Mouse (Mus musculus) cerebellum, adult 2 months (tissue): Measurements from ENCODE around the gene Gsap.

Source experiments
- CTCF ChIP-seq: fragments of 200-500 bp; IDR thresholded peaks from 2 replicates; pipeline ENCODE4 v1.5.1; 2011; ENCODE audit warnings: low read depth, mild to moderate bottlenecking, control low read depth, low read length, moderate library complexity, borderline replicate concordance; ENCODE audit not compliant: insufficient read depth
- POLR2A ChIP-seq: fragments of 200-500 bp; IDR thresholded peaks from 2 replicates; pipeline ENCODE4 v1.6.1; 2011; ENCODE audit warnings: low read length, control low read depth, borderline replicate concordance; ENCODE audit not compliant: insufficient read depth

- TF ChIP-seq POLR2A (no peak), CTCF (no peak)
These were observed 58.5 kb downstream of the Gsap start for GRCm38 (mm10) chr5:21244575-21244974.
